In the genomic region with DNA sequence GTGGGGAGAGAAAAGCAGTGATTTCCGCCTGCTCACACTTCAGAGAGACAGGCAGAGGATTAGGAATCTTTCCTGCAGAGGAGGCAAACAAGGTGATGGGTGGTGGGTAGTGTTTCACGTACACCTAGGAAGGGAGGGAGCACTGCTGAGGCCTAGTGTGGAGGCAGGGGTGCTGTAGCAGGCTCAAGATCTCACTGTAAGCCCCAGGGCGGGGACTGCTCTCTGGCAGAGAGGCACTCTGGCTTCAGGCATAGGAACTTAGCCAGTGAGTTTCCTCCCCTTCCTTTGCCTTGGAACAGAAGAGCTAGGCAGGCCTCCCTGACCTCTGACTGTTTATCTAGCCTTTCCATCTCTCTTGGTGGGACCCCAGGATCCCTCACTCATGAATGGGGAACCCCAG, we compare ENCODE assay signal across 28 mouse cellular contexts. TPM values are rescaled to one million over a fixed set of nuclear protein-coding genes. Genes with fewer than 3 reads are reported as not detected.
DNase-seq lines count a peak whose midpoint lies in the region; ATAC-seq and TF ChIP-seq lines count a peak whose summit lies in the region.
"Had no signal": no experiment of that assay in that cellular context is flagged by ENCODE, and none has a peak within 500 bp of the region (broad histone marks: within the 10 kb centered on the region; RNA-seq: fewer than 3 reads in every experiment).

No protein-coding gene starts in this region.

- H3K27ac ChIP-seq in lung, postnatal 0 days (ENCODE audit: low read length) = no peak overlapping the region
- H3K27ac ChIP-seq in stomach, embryonic 14.5 days (ENCODE audit: low read length) = no peak overlapping the region
- H3K27ac ChIP-seq in stomach, postnatal 0 days (replicated peaks) = no peak overlapping the region
- peak overlapping the region; percentile 32 for H3K27ac ChIP-seq in stomach, embryonic 16.5 days (ENCODE audit: low read length)
- H3K27ac ChIP-seq: embryonic facial prominence, embryonic 13.5 days; forebrain, embryonic 10.5 days; forebrain, embryonic 13.5 days; heart, adult 2 months; heart, embryonic 10.5 days; heart, embryonic 13.5 days; hindbrain, embryonic 14.5 days; hindbrain, postnatal 0 days had no signal

- WGBS in lung, postnatal 0 days = 55% methylated on average over 3 of the region's 3 CpGs
- WGBS in stomach, embryonic 14.5 days = 43% methylated on average over 3 of the region's 3 CpGs
- WGBS in stomach, postnatal 0 days = 43% methylated on average over 3 of the region's 3 CpGs
- 46% methylated on average over 3 of the region's 3 CpGs for WGBS in stomach, embryonic 16.5 days

- intact Hi-C loops in left cerebral cortex, postnatal 10 days (cut with DNase I) = no loop called here

- no peak for ATAC-seq in lung, postnatal 0 days
- ATAC-seq in stomach, embryonic 14.5 days (ENCODE audit: insufficient number of reproducible peaks, insufficient read depth, low FRiP score, low read depth) = 0 out of 2 replicates have a peak, but pooled peaks have one; percentile 36
- no peak for ATAC-seq in stomach, postnatal 0 days (ENCODE audit: low FRiP score, low TSS enrichment)
- ATAC-seq in stomach, embryonic 16.5 days (ENCODE audit: insufficient read depth, low FRiP score) = no peak
- ATAC-seq: forebrain, embryonic 13.5 days; forebrain, embryonic 16.5 days; hindbrain, postnatal 0 days had no signal

- TF ChIP-seq CTCF in lung, postnatal 0 days (IDR thresholded peaks at IDR 0.05) = no peak
- no peak for TF ChIP-seq CTCF in stomach, postnatal 0 days (IDR thresholded peaks at IDR 0.05; ENCODE audit: low read depth)

- no peaks in the 10 kb centered on the region for H3K9me3 ChIP-seq in lung, postnatal 0 days (ENCODE audit: low read length)
- no peaks in the 10 kb centered on the region for H3K9me3 ChIP-seq in stomach, embryonic 14.5 days (ENCODE audit: control insufficient read depth, low read depth, low read length)
- no peaks in the 10 kb centered on the region for H3K9me3 ChIP-seq in stomach, postnatal 0 days (ENCODE audit: control insufficient read depth, low read length)
- H3K9me3 ChIP-seq in stomach, embryonic 16.5 days (replicated peaks; ENCODE audit: control insufficient read depth, low read length) = no peaks in the 10 kb centered on the region
- H3K9me3 ChIP-seq: embryonic facial prominence, embryonic 13.5 days; forebrain, embryonic 10.5 days; forebrain, embryonic 13.5 days; heart, embryonic 10.5 days; heart, embryonic 13.5 days had no signal

- no peak for TF ChIP-seq EP300 in lung, postnatal 0 days (IDR thresholded peaks at IDR 0.05)
- no peak for TF ChIP-seq EP300 in stomach, postnatal 0 days (optimal IDR thresholded peaks at IDR 0.05)

- no peak overlapping the region for H3K4me3 ChIP-seq in lung, postnatal 0 days (ENCODE audit: low read depth, low read length)
- H3K4me3 ChIP-seq in stomach, embryonic 14.5 days (ENCODE audit: low read depth, low read length) = no peak overlapping the region
- no peak overlapping the region for H3K4me3 ChIP-seq in stomach, postnatal 0 days (ENCODE audit: low read depth, low read length)
- H3K4me3 ChIP-seq in stomach, embryonic 16.5 days (replicated peaks; ENCODE audit: low read length) = no peak overlapping the region
- H3K4me3 ChIP-seq: embryonic facial prominence, embryonic 13.5 days; forebrain, embryonic 10.5 days; forebrain, embryonic 13.5 days; heart, adult 2 months; heart, embryonic 10.5 days; heart, embryonic 13.5 days had no signal

- H3K36me3 ChIP-seq in lung, postnatal 0 days (ENCODE audit: insufficient read depth, low read length) = no peaks in the 10 kb centered on the region
- H3K36me3 ChIP-seq in stomach, embryonic 14.5 days (ENCODE audit: control insufficient read depth, insufficient read depth, low read length) = no peaks in the 10 kb centered on the region
- no peaks in the 10 kb centered on the region for H3K36me3 ChIP-seq in stomach, postnatal 0 days (ENCODE audit: control insufficient read depth, insufficient read depth, low read length)
- H3K36me3 ChIP-seq in stomach, embryonic 16.5 days (ENCODE audit: control insufficient read depth, insufficient read depth, low read length) = no peaks in the 10 kb centered on the region
- H3K36me3 ChIP-seq: embryonic facial prominence, embryonic 13.5 days; forebrain, embryonic 10.5 days; heart, embryonic 10.5 days; heart, embryonic 13.5 days had no signal

- no peak overlapping the region for H3K4me2 ChIP-seq in lung, postnatal 0 days (replicated peaks; ENCODE audit: low read depth, low read length)
- no peak overlapping the region for H3K4me2 ChIP-seq in stomach, embryonic 14.5 days (replicated peaks; ENCODE audit: low read depth, low read length)
- H3K4me2 ChIP-seq in stomach, postnatal 0 days (replicated peaks; ENCODE audit: low read depth) = no peak overlapping the region
- no peak overlapping the region for H3K4me2 ChIP-seq in stomach, embryonic 16.5 days (ENCODE audit: low read depth, low read length)
- H3K4me2 ChIP-seq: embryonic facial prominence, embryonic 13.5 days; forebrain, embryonic 13.5 days; heart, embryonic 13.5 days; hindbrain, embryonic 14.5 days had no signal

- H3K9ac ChIP-seq in lung, postnatal 0 days (replicated peaks; ENCODE audit: low read depth) = no peak overlapping the region
- H3K9ac ChIP-seq in stomach, embryonic 14.5 days (replicated peaks; ENCODE audit: low read depth, low read length) = no peak overlapping the region
- no peak overlapping the region for H3K9ac ChIP-seq in stomach, postnatal 0 days (ENCODE audit: low read length)
- H3K9ac ChIP-seq in stomach, embryonic 16.5 days (ENCODE audit: low read length) = no peak overlapping the region
- H3K9ac ChIP-seq: embryonic facial prominence, embryonic 13.5 days; forebrain, embryonic 13.5 days; heart, embryonic 13.5 days; hindbrain, embryonic 14.5 days had no signal

- H3K27me3 ChIP-seq in lung, postnatal 0 days (replicated peaks; ENCODE audit: insufficient read depth, low read length) = no peaks in the 10 kb centered on the region
- no peaks in the 10 kb centered on the region for H3K27me3 ChIP-seq in stomach, embryonic 14.5 days (ENCODE audit: control insufficient read depth, insufficient read depth, low read length)
- H3K27me3 ChIP-seq in stomach, postnatal 0 days (ENCODE audit: control insufficient read depth, insufficient read depth, low read length) = no peaks in the 10 kb centered on the region
- H3K27me3 ChIP-seq in stomach, embryonic 16.5 days (ENCODE audit: control insufficient read depth, insufficient read depth, low read length) = no peaks in the 10 kb centered on the region
- H3K27me3 ChIP-seq: CH12.LX; embryonic facial prominence, embryonic 13.5 days; forebrain, embryonic 13.5 days; heart, embryonic 13.5 days had no signal

- DNase-seq in lung, adult 18-20 months = peak; percentile 44 to 51
- no peak for DNase-seq in lung, postnatal 10 days
- DNase-seq in lung, postnatal 25 days (ENCODE audit: low spot score) = peak; percentile 25
- no peak for DNase-seq in lung, postnatal 0 days (ENCODE audit: low spot score)
- no peak for DNase-seq in stomach, postnatal 0 days (ENCODE audit: low spot score)
- DNase-seq in left cerebral cortex, postnatal 10 days (ENCODE audit: extremely low spot score in 1 of 2, low spot score in 2 of 2) = no peak
- DNase-seq: adrenal gland, postnatal 10 days; adrenal gland, postnatal 36 days; B cell, adult 2 months; cerebellum, adult 18-20 months; cerebellum, adult 9-10 months; cerebellum, postnatal 14 days; gastrocnemius, postnatal 10 days; gastrocnemius, postnatal 36 days; heart, adult 2 months; heart, postnatal 14 days; heart, postnatal 4 days had no signal

- no peaks in the 10 kb centered on the region for H3K4me1 ChIP-seq in lung, postnatal 0 days (ENCODE audit: insufficient read depth, low read depth, low read length)
- peaks cover 4% of the 10 kb centered on the region; the same call in 1 of the 2 replicates for H3K4me1 ChIP-seq in stomach, embryonic 14.5 days (ENCODE audit: control insufficient read depth, insufficient read depth, low read length)
- H3K4me1 ChIP-seq in stomach, postnatal 0 days (replicated peaks; ENCODE audit: control insufficient read depth, insufficient read depth) = no peaks in the 10 kb centered on the region; the same call in 1 of the 2 replicates
- 0 out of 2 replicates have a peak, but pooled peaks cover 2% of the 10 kb centered on the region for H3K4me1 ChIP-seq in stomach, embryonic 16.5 days (ENCODE audit: control insufficient read depth, insufficient read depth, low read length)
- H3K4me1 ChIP-seq: embryonic facial prominence, embryonic 13.5 days; forebrain, embryonic 13.5 days; heart, embryonic 10.5 days; heart, embryonic 13.5 days had no signal

RNA-seq across cellular contexts. Expression of a gene that starts 46.2 kb away (rescaled TPM):
- polyA plus RNA-seq in lung, postnatal 0 days (2015; fragmentation: Nextera tagmentation; extraction: Ambion mirVana) = 11.5 and 14.0 TPM in 2 replicates
- polyA plus RNA-seq in stomach, embryonic 14.5 days (2014; fragmentation: Nextera tagmentation; extraction: Ambion mirVana) = 4.8 and 7.3 TPM in 2 replicates
- polyA plus RNA-seq in stomach, postnatal 0 days (2015; fragmentation: Nextera tagmentation; extraction: Ambion mirVana) = 2.5 and 2.8 TPM in 2 replicates
- polyA plus RNA-seq in stomach, embryonic 16.5 days (2015; fragmentation: Nextera tagmentation; extraction: Ambion mirVana) = 20.2 and 21.5 TPM in 2 replicates
- 1 to 10 TPM; 2.9 to 4.9 TPM for total RNA-seq in left cerebral cortex, postnatal 10 days (2021)

Comparison
In these comparisons a context has a peak if more than half of its experiments do, and no peak if none do; other contexts are left out.
1. DNase-seq: peak in lung, adult 18-20 months (2 of 2) and lung, postnatal 25 days (single experiment); none in lung, postnatal 10 days (single experiment), lung, postnatal 0 days (single experiment), stomach, postnatal 0 days (single experiment) and left cerebral cortex, postnatal 10 days (0 of 2).